Mouse (Mus musculus): Measurements from ENCODE around the gene Timm22. TPM values are rescaled to one million over a fixed set of nuclear protein-coding genes. Genes with fewer than 3 reads are reported as not detected.

The Timm22 gene
- total RNA-seq, 1 experiment, result 72.1 TPM

- Histone ChIP-seq H3K36me3 (ENCODE audit: control insufficient read depth, insufficient read depth, low read length, poor library complexity, severe bottlenecking) (no peaks in the 10 kb centered on the region), H3K9me3 (ENCODE audit: control insufficient read depth, insufficient read depth, low read depth, low read length) (no peaks in the 10 kb centered on the region), H3K27ac (ENCODE audit: insufficient read depth, low read depth, low read length, poor library complexity, severe bottlenecking) (no peak overlapping the region), H3K4me3 (ENCODE audit: insufficient read depth in 1 of 2, low read depth in 1 of 2, low read length in 2 of 2, poor library complexity in 1 of 2, severe bottlenecking in 1 of 2) (no peak overlapping the region), H3K4me1 (ENCODE audit: control insufficient read depth in 2 of 2, insufficient read depth in 2 of 2, low read length in 2 of 2, poor library complexity in 1 of 2) (no peaks in the 10 kb centered on the region), H3K9ac (ENCODE audit: insufficient read depth, low read depth, low read length, poor library complexity, severe bottlenecking) (no peak overlapping the region)
- DNase-seq (ENCODE audit: low read depth, low spot score), result no peak
- TF ChIP-seq HCFC1 (IDR thresholded peaks at IDR 0.05; ENCODE audit: borderline replicate concordance, insufficient read depth, low read length) (no peak), CHD2 (IDR thresholded peaks at IDR 0.05; ENCODE audit: low read depth, low read length) (no peak), ZC3H11A (IDR thresholded peaks at IDR 0.05; ENCODE audit: borderline replicate concordance, low read depth, low read length) (no peak), MAFK (IDR thresholded peaks at IDR 0.05; ENCODE audit: insufficient read depth, low read depth, low read length) (no peak), ZNF384 (IDR thresholded peaks at IDR 0.05; ENCODE audit: low read depth, low read length) (no peak)
- in situ Hi-C loops (cut with MboI; ENCODE audit: low sequenced_read_pairs in 2 of 2, unreplicated experiment in 2 of 2), result loop anchor here in 1 of 2 experiments (5.0 kb wide), 1 partner anchor 148 kb away; no protein-coding TSS in a partner anchor
Measured at GRCm38 (mm10) chr11:76405626-76406264, 1.0 kb upstream of the Timm22 start.

- in situ Hi-C loops (cut with MboI; ENCODE audit: low sequenced_read_pairs in 2 of 2, unreplicated experiment in 2 of 2), result no loop called here
Measured at GRCm38 (mm10) chr11:76410826-76411225, 4.1 kb downstream of the Timm22 start.

GRCm38 (mm10) chr11:76413202-76413601 lies 6.5 kb downstream of the Timm22 start:
- H3K4me1 ChIP-seq (ENCODE audit: control insufficient read depth in 2 of 2, insufficient read depth in 2 of 2, low read length in 2 of 2, poor library complexity in 1 of 2), result no peaks in the 10 kb centered on the region; a peak in 1 of 4 replicates
- peaks cover 31% of the 10 kb centered on the region for H3K36me3 ChIP-seq (ENCODE audit: control insufficient read depth, insufficient read depth, low read length, poor library complexity, severe bottlenecking)
- in situ Hi-C loops (cut with MboI; ENCODE audit: low sequenced_read_pairs in 2 of 2, unreplicated experiment in 2 of 2), result no loop called here
- no peak for TF ChIP-seq ZNF384 (IDR thresholded peaks at IDR 0.05; ENCODE audit: low read depth, low read length)
- TF ChIP-seq CHD2 (IDR thresholded peaks at IDR 0.05; ENCODE audit: low read depth, low read length), result no peak
- no peak for TF ChIP-seq HCFC1 (IDR thresholded peaks at IDR 0.05; ENCODE audit: borderline replicate concordance, insufficient read depth, low read length)
- TF ChIP-seq MAFK (IDR thresholded peaks at IDR 0.05; ENCODE audit: insufficient read depth, low read depth, low read length), result no peak
- TF ChIP-seq ZC3H11A (IDR thresholded peaks at IDR 0.05; ENCODE audit: borderline replicate concordance, low read depth, low read length), result no peak
- no peak overlapping the region for H3K9ac ChIP-seq (ENCODE audit: insufficient read depth, low read depth, low read length, poor library complexity, severe bottlenecking)
- no peak overlapping the region for H3K4me3 ChIP-seq (ENCODE audit: insufficient read depth in 1 of 2, low read depth in 1 of 2, low read length in 2 of 2, poor library complexity in 1 of 2, severe bottlenecking in 1 of 2)
- H3K9me3 ChIP-seq (ENCODE audit: control insufficient read depth, insufficient read depth, low read depth, low read length), result no peaks in the 10 kb centered on the region
- DNase-seq (ENCODE audit: low read depth, low spot score), result no peak
- H3K27ac ChIP-seq (ENCODE audit: insufficient read depth, low read depth, low read length, poor library complexity, severe bottlenecking), result no peak overlapping the region

More at GRCm38 (mm10) chr11:76410826-76411225, 4.1 kb downstream of the Timm22 start:
- Histone ChIP-seq H3K9ac (ENCODE audit: insufficient read depth, low read depth, low read length, poor library complexity, severe bottlenecking) (no peak overlapping the region; the same call in 1 of the 2 replicates), H3K9me3 (ENCODE audit: control insufficient read depth, insufficient read depth, low read depth, low read length) (no peaks in the 10 kb centered on the region), H3K4me1 (ENCODE audit: control insufficient read depth in 2 of 2, insufficient read depth in 2 of 2, low read length in 2 of 2, poor library complexity in 1 of 2) (no peaks in the 10 kb centered on the region; a peak in 1 of 4 replicates), H3K36me3 (ENCODE audit: control insufficient read depth, insufficient read depth, low read length, poor library complexity, severe bottlenecking) (peaks cover 13% of the 10 kb centered on the region), H3K27ac (ENCODE audit: insufficient read depth, low read depth, low read length, poor library complexity, severe bottlenecking) (no peak overlapping the region), H3K4me3 (ENCODE audit: insufficient read depth in 1 of 2, low read depth in 1 of 2, low read length in 2 of 2, poor library complexity in 1 of 2, severe bottlenecking in 1 of 2) (no peak overlapping the region)
- DNase-seq (ENCODE audit: low read depth, low spot score), result peak; percentile 77
- TF ChIP-seq ZNF384 (IDR thresholded peaks at IDR 0.05; ENCODE audit: low read depth, low read length) (no peak), HCFC1 (IDR thresholded peaks at IDR 0.05; ENCODE audit: borderline replicate concordance, insufficient read depth, low read length) (no peak), MAFK (IDR thresholded peaks at IDR 0.05; ENCODE audit: insufficient read depth, low read depth, low read length) (no peak), ZC3H11A (IDR thresholded peaks at IDR 0.05; ENCODE audit: borderline replicate concordance, low read depth, low read length) (no peak), CHD2 (IDR thresholded peaks at IDR 0.05; ENCODE audit: low read depth, low read length) (no peak)

DNA sequence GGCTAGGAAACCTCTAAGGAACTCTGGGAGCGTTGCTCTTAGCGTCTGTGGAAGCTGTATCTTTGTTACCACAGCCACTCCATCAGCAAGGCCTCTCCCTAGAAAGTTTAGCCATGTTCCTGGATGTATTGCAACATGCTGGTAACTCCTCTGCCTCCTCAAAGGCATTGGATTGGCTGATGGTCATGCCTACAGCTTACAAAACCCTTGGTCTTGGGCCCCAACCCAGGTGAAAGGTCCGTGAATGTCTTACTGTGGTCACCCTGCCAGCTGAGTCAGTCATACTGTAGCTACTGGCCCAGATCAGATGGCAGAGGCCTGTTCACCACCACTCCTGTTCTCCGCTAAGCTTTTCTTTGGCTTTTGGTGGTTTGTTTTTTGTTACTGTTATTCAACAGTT lies 8.2 kb downstream of the Timm22 start:
- Histone ChIP-seq H3K4me1 (ENCODE audit: control insufficient read depth in 2 of 2, insufficient read depth in 2 of 2, low read length in 2 of 2, poor library complexity in 1 of 2) (no peaks in the 10 kb centered on the region; a peak in 1 of 4 replicates), H3K27ac (ENCODE audit: insufficient read depth, low read depth, low read length, poor library complexity, severe bottlenecking) (no peak overlapping the region), H3K9ac (ENCODE audit: insufficient read depth, low read depth, low read length, poor library complexity, severe bottlenecking) (no peak overlapping the region), H3K4me3 (ENCODE audit: insufficient read depth in 1 of 2, low read depth in 1 of 2, low read length in 2 of 2, poor library complexity in 1 of 2, severe bottlenecking in 1 of 2) (no peak overlapping the region), H3K9me3 (ENCODE audit: control insufficient read depth, insufficient read depth, low read depth, low read length) (no peaks in the 10 kb centered on the region), H3K36me3 (ENCODE audit: control insufficient read depth, insufficient read depth, low read length, poor library complexity, severe bottlenecking) (peaks cover 45% of the 10 kb centered on the region)
- TF ChIP-seq HCFC1 (IDR thresholded peaks at IDR 0.05; ENCODE audit: borderline replicate concordance, insufficient read depth, low read length) (no peak), ZC3H11A (IDR thresholded peaks at IDR 0.05; ENCODE audit: borderline replicate concordance, low read depth, low read length) (no peak), ZNF384 (IDR thresholded peaks at IDR 0.05; ENCODE audit: low read depth, low read length) (no peak), MAFK (IDR thresholded peaks at IDR 0.05; ENCODE audit: insufficient read depth, low read depth, low read length) (no peak), CHD2 (IDR thresholded peaks at IDR 0.05; ENCODE audit: low read depth, low read length) (no peak)
- DNase-seq (ENCODE audit: low read depth, low spot score), result no peak
- in situ Hi-C loops (cut with MboI; ENCODE audit: low sequenced_read_pairs in 2 of 2, unreplicated experiment in 2 of 2), result no loop called here
